Mouse (Mus musculus) spleen, adult 18-20 months (tissue): ENCODE measurements around the gene Vps26c.
"Not testable (repeated sequence)": the region's sequence is repeated elsewhere in the genome, so short reads cannot be mapped to it uniquely, and the experiment has no call there.

Experiments used
- DNase-seq, 2 experiments: peaks; one replicate each; pipeline ENCODE4 v3.0.0; 2022; ENCODE audit warnings: mixed read lengths in 2 of 2

Gene Vps26c

DNA sequence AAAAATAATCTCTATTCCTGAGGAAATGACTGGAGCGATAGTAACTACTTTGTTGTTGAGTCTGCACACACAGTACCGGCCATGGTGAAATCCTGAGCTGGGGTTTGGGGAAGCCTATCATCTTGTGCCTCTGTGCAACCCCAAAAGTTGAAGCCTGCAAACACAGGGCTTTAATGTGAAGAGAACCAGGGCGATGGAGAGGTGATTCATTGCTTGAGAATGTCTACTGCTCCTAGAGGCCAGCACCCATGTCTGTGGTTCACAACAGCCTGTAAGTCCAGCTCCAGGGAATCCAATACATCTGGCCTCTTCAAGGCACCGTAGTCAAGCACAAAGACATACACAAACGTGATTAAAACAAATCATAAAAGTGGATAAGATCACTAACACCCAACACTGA, 39.3 kb downstream of the Vps26c start:
- DNase-seq, result no peak

DNA sequence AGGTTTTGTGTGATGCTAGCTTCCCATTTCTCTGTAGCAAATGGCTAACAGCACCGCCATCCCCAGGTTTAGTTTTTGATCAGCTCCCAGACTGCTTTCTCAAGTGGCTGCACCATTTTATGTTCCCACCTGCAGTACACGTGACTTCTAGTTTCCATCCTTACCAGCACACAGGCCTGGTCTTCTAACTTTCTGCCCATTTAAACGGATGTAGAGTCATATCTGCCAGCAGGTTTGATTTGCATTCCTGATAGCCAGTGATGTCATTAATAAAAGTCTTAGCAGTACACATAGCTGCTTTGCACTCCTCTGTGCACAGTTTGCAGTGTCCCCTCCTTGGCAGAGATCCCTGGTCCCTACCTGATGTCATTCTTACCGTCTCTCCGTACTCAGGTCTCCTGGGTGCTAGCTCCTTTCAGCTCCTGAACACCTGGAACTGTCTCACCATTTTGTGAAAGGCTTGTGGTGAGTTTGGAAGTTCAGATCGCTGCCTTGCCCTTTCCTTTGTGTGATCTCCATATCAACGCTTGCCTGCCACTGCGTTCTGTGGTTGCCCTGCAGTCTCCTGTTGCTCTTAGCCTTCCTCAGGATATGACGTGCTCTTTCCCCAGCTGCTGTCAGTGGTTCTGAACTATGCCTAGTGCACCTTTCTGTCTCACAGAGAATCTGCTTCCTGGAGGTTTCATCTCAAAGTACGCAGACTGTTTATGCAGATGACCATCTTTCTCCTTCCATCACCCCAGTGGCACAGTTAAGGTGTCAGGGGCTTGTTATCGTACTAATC, 41.7 kb downstream of the Vps26c start:
- DNase-seq, result no peak

DNA sequence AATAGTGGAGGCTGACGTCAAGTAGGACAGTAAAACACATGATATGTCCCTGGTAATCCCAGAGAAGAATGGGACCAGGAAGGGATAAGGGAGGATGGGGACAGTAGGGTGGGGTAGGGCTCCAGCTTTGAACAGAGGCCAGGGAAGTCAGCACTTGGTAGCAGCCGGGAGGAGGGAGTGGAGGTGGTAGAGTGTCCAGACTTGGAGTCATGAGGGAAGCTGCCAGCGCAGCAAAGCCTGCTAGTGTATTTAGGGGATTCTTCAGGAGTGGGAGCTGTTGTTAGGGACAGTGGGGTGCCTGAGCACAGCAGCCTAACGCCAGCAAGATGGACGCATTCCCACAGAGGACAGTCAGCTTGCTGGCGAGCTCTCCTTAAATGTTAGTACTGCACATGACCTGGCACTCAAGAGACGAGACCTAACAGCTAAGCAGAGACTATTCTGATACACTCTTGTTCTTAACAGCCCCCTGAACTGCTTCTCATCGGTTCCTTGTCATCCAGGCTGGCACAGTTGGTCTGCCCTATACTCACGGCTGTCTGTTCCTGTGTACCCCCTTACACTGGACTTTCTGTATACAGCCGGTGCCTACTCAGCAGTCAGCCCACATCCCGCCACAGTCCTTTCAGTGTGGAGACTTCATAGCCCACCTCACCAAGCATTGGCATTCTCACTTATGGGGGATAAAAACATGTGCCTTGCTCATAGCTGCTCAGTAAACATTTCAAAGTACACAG, 53.4 kb downstream of the Vps26c start:
- no peak for DNase-seq

DNA sequence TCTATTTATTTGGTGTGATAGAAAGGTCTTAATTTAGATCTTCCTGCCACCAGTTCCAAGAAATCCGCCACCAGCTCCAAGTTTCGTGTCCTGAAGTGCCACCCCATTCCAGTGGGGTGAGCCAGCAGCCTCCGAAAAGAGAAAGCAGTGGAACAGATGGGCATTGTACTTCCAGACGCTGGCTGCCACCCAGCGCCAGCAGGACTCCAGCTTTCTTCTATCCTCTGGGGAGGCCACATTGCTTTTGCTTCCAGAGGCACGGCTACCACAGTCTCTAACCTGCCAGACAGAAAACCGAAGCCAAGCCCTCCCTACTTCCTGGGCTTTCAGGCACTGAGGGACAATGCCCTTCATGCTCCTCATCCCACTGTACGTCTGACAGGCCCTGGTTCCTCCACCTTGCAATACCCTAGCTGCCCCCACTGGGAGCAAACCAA, 54.1 kb downstream of the Vps26c start:
- no peak for DNase-seq

DNA sequence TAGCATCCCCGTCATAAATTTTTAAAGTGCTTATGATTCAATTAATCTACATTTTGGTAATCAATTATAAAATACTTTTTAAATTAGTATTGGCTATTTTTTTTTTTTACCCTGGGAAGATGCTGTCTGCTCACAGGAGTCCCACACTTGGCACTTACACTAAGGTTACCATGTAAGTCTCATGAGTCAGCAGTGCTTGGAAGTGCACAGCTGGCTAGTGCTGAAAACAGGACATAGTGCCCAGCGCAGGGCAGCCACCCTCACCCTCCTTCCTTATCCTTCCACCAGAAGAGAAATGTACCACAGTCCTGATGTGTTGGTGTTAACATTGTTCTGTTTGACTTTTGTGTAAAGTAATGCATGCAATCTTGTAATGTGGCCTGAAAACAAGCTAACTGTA, 58.2 kb downstream of the Vps26c start:
- no peak for DNase-seq

DNA sequence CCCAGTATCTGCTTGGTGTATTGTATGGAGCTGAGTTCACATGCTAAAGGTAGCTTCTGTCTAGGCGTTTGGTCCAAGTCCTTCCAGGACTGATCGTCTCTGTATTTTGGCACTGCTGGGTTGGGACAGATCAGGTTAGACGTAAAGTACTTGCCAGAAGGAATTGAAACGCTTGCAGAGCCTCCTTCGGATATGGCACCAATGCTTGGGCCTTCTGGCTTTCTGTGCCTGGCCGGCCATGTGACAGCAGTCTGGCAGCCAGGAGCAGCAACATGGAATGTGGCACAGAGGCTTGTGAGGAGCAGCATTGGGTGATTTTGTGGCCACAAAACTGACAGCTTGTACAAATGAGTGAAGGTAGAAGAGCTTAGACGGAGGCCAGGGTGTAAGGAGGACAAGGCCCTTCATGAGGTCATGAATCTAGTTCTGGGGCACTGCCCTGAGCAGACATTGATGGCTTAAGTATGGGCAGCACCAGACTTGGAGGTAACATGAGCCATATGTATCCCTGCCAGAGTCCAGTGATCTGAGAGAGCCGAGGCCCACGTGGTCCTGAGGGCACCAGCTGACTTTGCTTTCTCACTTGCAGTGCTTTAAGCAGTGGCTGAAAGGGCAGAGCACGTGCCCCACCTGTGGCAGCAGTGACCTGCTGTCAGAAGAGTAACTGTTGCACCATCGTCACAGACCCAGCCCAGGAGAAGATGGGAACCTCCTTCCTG, 59.1 kb downstream of the Vps26c start:
- DNase-seq, result no peak

DNA sequence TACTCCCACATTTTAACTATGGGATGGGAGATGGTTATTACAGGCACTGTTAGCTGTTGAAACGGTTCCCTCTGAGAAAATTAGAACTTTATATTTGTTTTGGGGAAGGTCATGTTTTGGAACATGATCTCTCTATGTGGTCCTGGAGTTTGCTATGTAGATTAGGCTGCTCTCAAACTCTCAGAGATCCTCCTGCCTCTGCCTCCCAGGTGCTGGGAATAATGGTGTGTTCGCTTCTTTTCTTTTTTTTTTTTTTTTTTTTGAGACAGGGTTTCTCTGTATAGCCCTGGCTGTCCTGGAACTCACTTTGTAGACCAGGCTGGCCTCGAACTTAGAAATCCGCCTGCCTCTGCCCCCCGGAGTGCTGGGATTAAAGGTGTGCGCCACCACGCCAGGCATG, 60.3 kb downstream of the Vps26c start:
- not testable (repeated sequence) for DNase-seq

DNA sequence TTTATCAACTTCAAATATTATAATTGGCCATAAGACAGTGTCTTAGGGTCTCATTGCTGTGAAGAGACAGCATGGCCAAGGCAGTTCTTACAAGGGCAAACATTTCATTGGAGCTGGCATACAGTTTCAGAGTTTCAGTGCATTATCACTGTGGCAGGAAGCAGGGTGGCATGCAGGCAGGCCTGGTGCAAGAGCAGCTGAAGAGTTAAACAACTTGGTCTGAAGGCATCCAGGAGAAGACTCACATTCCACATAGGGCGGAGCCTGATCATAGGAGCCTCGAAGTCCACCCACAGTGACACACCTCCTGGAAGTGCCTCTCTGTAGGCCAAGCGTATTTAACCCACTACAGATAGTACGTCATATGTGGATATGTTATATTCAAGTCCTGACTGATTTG, 60.7 kb downstream of the Vps26c start:
- DNase-seq, result no peak

DNA sequence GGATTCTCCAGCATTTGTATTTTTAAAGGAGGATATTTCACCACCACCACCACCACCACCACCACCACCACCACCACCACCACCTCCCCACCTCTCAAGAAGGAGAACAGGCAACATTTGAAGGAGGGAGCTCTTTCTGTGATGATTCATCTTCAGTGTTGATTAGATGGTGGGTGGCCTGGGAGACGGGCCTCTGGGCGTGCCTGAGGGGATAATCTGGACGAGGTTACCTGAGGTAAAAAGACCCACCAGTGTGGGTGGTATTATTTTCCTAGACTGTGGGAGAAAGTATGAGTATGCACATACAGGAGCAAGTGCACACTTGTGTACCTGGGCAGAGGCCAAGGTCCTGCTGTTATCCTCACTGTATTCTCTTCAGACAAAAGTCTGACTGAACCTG, 62.6 kb downstream of the Vps26c start:
- DNase-seq, result no peak

DNA sequence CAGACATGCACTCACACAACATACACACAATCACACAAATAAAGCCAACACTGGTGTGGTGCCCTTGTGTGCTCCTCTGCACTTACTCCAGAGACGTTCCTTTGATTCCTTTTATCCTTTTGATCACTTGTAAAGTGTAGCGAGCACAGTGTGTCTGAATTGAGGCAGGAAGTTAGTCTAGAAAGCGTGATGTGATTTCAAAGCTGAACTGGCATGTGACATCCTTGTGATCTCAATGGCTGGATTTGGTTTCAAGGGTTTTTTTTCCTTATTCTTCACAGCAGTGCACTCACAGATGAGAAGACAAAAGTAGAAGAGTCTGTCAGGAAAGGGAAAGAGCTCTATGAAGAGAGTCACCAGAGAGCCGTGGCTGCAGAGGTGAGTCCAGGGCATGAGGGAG, 72.5 kb downstream of the Vps26c start:
- no peak for DNase-seq

DNA sequence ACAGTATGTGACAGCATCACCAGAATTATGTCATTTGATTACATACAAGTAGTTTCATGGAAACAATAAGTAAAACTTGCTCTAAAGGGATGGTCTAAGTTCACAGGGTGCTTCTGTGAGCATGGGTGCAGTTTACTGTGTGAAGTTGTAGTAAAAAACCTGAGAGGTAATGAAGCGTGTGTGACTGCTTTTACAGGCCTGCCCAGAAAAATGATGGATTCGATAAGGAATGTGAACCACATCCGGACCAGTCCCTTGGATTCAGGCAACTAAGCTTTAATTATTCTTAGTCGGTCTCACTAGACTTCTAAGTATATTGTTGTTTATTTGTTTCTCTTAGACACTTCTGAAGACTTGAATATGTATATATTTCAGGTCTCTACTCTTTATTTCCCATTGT, 73.9 kb downstream of the Vps26c start:
- no peak for DNase-seq

DNA sequence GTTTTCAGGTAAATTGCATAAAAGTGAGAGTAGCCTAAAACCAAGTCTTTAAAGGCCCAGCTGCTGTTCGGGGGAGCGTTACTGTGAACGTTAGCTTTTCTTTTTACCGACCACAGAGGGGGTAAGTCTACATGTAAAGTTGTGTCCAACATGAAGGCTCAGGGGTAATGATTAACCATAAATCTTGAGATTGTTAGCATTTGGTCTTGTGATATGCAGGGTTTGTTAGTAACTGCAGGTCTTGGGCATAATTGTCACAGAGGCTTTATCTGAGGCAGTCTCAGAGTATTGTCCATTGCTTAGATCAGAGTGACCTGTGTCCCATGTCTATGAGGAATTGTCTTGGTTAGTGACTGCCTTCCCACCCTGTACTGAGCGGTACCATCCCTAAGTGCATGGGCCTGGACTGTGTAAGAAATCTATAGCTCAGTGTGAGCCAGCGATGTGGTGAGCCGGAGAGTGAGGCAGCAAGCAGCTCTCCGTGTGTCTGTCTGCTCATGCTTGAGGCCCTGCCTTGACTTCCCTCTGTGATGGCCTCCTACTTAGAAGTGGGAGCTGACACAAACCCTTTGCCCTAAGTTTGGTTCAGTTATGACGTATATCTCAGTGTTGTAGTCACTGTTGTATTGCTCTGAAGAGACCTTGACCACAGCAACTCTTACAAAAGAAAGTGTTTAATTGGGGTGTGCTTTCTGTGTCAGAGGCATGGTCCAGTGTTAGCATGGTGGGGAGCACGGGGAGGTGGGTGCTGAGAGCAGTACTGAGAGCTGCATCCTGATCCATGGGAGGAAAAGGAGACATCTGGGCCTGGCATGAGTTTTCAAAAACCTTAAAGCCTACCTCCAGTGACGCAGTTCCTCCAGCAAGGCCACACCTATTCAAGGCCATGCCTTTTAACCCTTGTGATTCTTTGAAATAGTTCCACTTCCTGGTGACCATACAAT, 74.8 kb downstream of the Vps26c start:
- no peak for DNase-seq

DNA sequence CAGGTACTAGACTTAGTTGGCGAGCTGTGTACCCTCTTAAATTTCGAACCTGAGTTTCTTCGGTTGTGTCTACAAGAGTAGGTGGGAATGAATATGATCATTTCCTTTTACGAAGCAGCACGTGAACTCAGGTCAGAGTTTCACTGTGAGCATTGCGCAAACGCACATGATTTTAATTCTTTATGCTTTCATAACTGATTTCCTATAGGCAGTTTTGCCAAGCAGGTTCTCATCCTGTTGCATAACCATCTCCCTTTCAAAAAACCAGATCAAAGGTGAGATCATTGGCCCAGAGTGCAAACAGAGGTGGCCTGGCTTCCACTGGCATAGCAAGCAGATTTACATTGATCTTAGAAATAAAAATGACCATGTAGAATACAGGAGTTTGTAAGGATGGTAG, 77.0 kb downstream of the Vps26c start:
- no peak for DNase-seq

DNA sequence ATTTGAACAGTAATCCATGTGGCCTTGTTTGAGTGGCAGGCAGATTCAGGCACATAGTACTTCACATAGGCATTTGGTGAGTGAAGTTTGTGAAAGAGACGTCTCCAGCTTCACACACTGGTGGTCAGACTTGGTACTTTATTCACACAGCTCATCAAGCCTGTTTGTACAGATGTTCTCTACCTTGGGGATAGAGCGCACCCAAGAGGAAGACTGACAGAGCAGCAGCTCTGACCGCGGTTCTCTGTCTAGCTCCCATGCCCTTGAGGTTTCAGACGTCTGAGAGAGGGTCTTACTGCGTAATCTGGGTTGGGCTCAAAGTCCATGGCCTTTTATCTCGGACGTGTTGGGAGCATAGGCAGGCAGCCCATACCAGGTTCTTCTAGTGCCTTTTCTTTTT, 77.5 kb downstream of the Vps26c start:
- DNase-seq, result no peak
